Mouse (Mus musculus) activated CD4-positive, CD25-positive, alpha-beta regulatory T cell, adult 9 weeks (primary cell): ENCODE results near the gene Faap20. TPM values are rescaled to one million over a fixed set of nuclear protein-coding genes. Genes with fewer than 3 reads are reported as not detected.

Experiments used
- polyA plus RNA-seq: library from polyadenylated mRNA; unstranded; fragments of 100-300 nt; shearing (Covaris generic); gene quantifications from one replicate; pipeline ENCODE4 v1.2.1, GENCODE M21; 2017

Gene Faap20
- polyA plus RNA-seq = 118 TPM

GRCm38 (mm10) chr4:155249648-155250351 is at the start of gene Faap20:
TSS of gene Faap20 (plus strand) at chr4:155249802.

GRCm38 (mm10) chr4:155222552-155222840 is 27.1 kb upstream of the Faap20 start, which contains the start of gene Ski:
TSS of gene Ski (minus strand) at chr4:155222592.

Other genes with a start within 250 kb of the Faap20 start
- gene Plch2, start 193.0 kb upstream of the Faap20 start, polyA plus RNA-seq = not detected
- gene Pex10, start 182.8 kb upstream of the Faap20 start, polyA plus RNA-seq = 11.7 TPM
- 181 TPM for gene Rer1, start 163.4 kb upstream of the Faap20 start, polyA plus RNA-seq
- 2.6 TPM for gene Morn1, start 163.2 kb upstream of the Faap20 start, polyA plus RNA-seq
- gene Ski, start 27.2 kb upstream of the Faap20 start, polyA plus RNA-seq = 11.1 TPM
- 37.8 TPM for gene Prkcz, start 111.6 kb downstream of the Faap20 start, polyA plus RNA-seq
- gene Gabrd, start 148.3 kb downstream of the Faap20 start, polyA plus RNA-seq = 0.72 TPM
- 4.8 TPM for gene Cfap74, start 159.4 kb downstream of the Faap20 start, polyA plus RNA-seq
- not detected for gene Tmem52, start 219.3 kb downstream of the Faap20 start, polyA plus RNA-seq
- gene Gnb1, start 241.6 kb downstream of the Faap20 start, polyA plus RNA-seq = 21.1 TPM